Mouse (Mus musculus) adrenal gland, postnatal 4 days (tissue): Measurements from ENCODE around the gene Nptn. TPM values are rescaled to one million over a fixed set of nuclear protein-coding genes. Genes with fewer than 3 reads are reported as not detected.

ENCODE experiments used
- DNase-seq, 2 experiments: peaks; one replicate each; pipeline ENCODE4 v3.0.0; 2021 to 2022; ENCODE audit warnings: low spot score in 2 of 2, mixed read lengths in 2 of 2
- total RNA-seq, 2 experiments: library from RNA; stranded (reverse); gene quantifications; 2 replicates each; pipeline ENCODE4 v1.2.3; 2021

Nptn gene
- total RNA-seq, 2 experiments from 2014 or later: 179 to 186 TPM

DNA sequence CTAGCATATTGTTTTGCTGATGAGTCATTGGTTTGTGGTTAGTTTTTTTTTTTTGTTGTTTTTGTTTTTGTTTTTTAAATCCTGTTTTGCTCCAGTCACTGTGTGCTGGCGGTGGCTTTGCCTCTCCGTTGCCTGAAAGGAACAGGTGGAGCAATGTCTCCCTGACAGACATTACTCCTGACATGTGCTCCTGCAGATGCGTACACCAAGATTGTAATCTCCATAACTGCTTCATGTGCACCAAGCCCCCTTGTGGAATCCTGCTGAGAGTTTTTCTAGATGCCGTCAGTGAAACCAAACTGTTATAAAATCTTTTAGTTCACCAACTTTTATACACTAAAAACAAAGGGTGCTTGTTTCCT lies 67.2 kb downstream of the Nptn start:
- no peak for DNase-seq

GRCm38 (mm10) chr9:58651993-58652392 lies 70.0 kb downstream of the Nptn start:
- DNase-seq: no peak

DNA sequence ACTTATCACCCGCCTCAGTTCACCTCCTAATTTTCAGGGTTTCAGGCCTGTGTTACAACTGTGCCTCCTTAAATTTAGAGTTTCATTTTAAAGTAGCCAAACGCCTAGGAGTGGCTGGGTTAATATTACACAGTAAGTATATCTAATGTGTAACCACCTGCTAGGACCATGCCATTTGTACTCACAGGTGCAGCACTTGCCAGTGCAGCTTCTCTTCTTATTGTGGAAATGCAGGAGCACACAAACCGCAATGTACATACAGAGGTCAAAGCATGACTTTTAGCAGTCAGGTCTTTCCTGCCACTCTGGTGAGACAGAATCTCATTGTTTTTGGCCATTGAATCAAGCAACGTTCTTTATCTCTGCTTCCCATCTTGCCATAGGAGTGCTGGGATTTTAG lies 72.5 kb downstream of the Nptn start:
- no peak for DNase-seq

GRCm38 (mm10) chr9:58656396-58656795 lies 74.4 kb downstream of the Nptn start:
- DNase-seq: no peak

GRCm38 (mm10) chr9:58656824-58657223 lies 74.8 kb downstream of the Nptn start:
- DNase-seq: no peak

DNA sequence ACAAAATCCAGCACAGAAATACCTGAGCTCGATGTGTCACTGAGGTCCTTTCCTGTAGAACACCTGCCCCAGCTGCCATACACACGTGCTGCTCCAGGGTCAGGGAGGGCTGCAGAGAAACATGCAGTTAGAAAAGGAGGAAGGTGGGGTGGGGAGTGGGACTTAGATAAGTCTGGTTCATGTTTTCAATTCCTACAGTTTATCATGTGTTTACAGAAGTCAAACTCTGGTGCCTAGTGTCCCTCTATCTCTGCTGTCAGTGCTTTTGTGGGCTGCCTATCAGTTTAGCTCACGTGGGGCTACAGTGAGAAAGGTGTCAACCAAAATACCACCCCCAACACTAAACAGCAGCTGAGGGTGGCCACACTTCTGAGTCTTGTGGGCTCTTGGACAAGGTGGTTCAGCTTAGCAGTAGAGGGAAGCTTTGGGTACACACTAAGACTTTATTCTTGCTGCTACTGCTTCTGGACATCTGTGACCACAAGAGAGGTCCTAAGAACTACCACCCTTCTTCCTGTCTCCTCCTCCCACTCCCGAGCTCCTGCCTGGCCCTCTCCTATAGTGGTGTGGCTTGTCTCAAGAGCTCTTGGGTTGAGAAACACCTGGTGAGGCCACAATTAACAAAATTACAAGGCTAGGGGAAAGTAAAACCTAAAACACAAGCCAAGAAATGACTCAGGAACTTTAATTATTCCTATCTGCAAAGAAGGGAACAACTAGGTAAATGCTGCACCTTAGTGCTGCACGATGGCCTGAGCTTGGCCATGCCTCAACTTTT lies 75.9 kb downstream of the Nptn start:
- no peak for DNase-seq

DNA sequence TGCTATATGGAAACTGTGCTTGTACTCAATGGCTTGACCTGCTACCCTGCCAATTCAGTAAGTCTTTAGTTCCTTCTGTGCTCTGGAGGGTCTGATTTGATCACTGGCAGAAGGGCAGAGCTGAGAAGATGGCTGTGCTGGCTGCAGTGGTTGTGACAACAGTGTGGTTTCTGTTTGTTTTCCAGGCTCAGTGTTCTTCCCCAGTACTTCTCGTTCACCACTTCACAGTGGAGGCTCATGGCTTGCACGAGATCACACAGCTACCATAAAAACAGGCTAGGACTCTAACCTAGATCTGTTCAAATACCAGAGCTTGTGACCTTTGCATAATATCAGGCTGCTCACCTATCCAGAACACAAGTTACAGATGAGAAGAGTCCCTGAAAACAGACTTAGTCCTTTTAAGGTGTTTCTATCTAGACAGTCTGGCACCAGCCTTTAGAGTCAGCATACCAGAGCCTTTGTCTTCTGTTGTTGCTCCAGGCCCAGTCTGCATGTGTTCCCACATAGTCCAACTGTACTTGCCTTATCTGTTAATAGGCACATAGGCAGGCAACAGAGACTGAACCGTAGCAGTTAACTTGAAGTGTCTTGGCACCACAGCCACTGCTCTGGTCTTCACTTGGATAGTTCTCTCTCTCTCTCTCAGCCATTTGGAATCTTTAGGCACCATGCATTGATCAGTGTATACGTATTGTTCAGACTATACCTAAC lies 76.7 kb downstream of the Nptn start:
- DNase-seq: no peak

- DNase-seq: no peak
These were observed 77.3 kb downstream of the Nptn start for GRCm38 (mm10) chr9:58659331-58659730.

DNA sequence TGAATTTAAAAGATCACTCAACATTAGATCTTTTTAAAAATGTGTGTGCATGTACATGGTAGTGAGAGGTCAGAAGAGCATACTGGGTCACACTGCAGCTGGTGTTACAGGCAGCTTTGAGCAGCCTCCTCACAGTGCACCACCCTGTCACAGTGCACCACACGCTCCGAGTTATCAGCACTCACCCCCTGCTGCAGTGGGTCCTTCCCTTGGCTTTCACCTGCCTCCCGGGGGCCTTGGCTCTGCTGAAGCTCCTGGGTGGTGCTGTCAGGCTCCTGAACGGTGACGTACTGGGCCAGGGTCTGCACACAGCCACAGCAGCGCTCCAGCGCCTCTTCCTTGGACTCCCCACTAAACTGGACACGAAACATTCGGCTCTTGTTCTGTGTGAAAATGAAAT lies 77.9 kb downstream of the Nptn start:
- DNase-seq: no peak

DNA sequence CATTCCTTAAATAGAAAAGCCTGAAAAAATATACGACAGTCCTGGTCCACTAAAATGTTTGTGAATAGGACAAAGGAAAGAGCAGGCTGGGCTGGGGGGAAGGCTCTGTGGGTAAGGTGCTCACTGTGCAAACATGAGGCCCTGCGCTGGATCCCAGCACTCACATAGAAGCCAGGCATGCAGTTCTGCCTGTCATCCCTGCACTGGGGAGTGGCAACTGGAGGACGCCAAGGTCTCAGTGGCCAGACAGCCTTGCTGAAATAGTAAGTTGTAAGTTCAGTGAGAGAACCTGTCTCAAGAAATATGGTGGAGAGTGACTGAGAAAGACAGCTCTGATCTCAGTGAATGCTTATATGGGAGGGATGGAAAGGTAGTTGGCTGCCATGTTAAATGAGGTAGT lies 78.6 kb downstream of the Nptn start:
- no peak for DNase-seq

DNA sequence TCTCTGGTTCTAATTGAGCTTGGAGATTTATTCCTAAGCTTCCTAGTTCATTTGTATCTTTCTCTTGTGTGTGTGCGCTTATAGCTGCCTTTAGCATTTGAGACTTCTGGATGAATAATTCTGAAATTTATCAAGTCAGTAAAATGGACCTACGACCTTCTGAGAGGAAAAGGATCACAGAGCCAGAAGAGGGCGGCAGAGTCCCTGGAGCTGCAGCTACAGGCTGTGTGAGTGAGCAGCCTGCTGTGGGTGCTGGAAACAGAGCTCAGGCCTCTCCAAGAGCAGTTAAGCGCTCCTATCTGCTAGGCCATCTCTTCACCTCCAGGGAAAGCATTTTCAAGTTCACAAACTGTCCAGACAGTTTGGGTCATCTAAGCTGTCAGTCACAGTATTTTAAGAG lies 80.0 kb downstream of the Nptn start:
- DNase-seq: no peak

- DNase-seq: no peak
These were observed 80.8 kb downstream of the Nptn start for GRCm38 (mm10) chr9:58662791-58663190.

DNA sequence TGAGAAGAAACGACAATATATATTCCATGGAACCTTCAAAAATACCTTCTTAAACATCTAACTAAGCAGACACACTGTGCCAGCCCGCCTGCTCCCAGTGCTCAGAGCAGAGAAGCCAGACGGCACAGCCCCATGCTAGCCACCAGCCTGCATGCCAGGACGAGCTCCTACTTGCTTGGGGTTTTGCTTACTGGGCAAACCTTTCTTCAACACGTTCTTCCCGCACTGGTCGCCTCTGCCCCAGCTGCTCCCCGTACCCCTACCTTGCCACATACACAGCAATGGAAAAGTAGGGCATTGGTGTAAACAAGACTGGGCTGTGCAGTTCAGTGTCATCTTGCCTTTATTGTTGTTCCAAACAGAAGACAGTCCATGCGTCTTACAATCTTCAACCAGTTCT lies 83.5 kb downstream of the Nptn start:
- DNase-seq: no peak

DNA sequence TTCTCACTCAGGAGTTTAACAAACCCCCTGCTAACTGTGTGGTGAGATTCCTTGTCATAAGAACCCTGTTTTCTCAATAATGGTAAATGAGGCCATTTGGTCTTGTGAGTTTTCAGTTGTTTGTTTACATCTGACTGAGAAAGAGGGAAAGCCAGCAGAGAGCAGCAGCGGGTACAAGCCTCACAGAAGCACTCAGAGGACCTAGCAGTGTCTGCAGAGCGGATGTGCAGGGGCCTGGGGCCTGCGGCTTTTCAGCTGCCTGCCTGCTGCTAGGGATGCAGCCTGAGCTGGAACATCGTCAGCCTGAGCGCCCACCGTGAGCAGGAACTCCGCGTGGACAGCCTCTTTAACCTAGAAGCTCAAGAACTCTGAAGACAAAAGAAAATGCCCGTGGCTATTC lies 84.2 kb downstream of the Nptn start:
- DNase-seq: no peak

DNA sequence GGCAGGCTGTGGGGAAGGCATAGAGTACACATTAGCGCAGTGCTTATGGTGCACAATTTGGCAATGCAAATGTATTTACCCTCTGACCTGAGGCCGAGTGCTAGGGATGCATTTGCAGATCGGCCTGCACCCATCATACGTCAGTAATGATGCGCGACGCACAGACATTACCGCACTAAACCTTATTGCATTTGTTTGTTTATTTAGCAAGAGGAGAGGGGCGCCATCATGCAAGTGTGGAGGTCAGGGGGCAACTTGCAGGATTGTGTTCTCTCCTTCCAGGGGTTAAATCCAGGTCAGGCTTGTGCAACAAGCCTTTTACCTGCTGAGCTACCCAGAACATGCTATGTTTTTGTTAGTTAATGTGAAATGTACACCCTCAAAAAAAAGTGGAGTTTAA lies 85.2 kb downstream of the Nptn start:
- DNase-seq: no peak

DNA sequence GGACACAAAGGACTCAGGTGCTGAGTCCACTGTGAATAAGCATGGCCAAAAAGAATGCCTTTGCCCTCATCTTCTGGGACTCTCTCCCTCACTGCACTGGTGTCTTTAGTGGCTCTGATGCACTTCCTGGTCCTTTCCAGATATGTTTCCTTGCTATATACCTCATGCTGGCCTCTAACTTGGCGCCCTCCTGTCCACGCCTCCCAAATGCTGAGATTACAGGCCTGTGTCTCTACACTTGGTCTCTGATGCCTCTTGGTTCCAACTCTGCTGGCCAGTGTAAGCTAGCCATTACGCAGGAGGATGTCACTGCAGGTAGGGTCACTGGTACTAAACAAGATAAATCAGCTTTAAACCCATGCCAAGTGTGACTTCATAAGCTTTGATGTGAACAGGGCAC lies 86.1 kb downstream of the Nptn start:
- no peak for DNase-seq

GRCm38 (mm10) chr9:58669071-58669470 lies 87.0 kb downstream of the Nptn start:
- DNase-seq: no peak

- DNase-seq: no peak
These were observed 87.8 kb downstream of the Nptn start for GRCm38 (mm10) chr9:58669819-58670218.

DNA sequence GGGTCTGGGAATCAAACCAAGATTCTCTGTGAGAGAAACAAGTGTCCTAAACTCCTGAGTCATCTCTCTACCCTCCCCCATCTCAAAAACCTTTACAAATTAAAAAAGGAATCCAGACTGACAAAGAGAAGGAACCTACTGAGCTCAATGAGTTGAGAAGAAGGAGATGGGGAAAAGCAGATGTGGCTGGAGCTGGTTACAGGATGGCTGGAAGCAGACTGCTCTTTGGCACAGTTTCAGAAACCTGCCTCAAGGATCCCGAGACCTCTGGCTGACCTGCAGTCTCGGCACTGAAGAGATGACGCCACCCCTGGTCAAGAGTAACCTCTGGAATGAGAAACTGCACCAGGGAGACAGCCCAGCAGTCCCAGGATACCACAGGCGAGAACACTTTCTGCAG lies 90.4 kb downstream of the Nptn start:
- peak in 1 of 2 experiments; percentile 25 for DNase-seq

GRCm38 (mm10) chr9:58674736-58675135 lies 92.7 kb downstream of the Nptn start:
- no peak for DNase-seq

- no peak for DNase-seq
These were observed 93.3 kb downstream of the Nptn start for GRCm38 (mm10) chr9:58675371-58675770.

DNA sequence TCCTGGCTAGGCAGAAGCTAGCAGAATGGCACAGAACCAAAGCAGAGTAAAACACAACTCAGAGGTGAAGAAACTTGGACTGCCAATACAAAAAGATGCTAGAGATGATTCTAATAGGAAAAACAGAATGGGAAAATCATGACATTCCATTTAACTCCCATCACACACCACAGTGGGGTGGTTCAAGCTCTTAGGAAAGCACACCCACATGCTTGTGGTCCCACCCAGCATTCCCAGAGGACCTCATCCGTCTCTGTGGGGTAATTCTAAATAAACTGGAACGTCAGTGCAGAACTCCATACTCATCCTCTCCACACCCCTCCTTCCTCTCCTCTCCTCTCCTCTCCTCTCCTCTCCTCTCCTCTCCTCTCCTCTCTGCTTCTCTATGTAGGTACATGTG lies 99.4 kb downstream of the Nptn start:
- no peak for DNase-seq

- no peak for DNase-seq
These were observed 100.1 kb downstream of the Nptn start for GRCm38 (mm10) chr9:58682106-58682505.
